Mouse (Mus musculus): ENCODE measurements around the gene Smtnl2. TPM values are rescaled to one million over a fixed set of nuclear protein-coding genes. Genes with fewer than 3 reads are reported as not detected.

Gene Smtnl2
- polyA plus RNA-seq (2012; rRNA removed), result 3.5 and 7.5 TPM in 2 replicates

DNA sequence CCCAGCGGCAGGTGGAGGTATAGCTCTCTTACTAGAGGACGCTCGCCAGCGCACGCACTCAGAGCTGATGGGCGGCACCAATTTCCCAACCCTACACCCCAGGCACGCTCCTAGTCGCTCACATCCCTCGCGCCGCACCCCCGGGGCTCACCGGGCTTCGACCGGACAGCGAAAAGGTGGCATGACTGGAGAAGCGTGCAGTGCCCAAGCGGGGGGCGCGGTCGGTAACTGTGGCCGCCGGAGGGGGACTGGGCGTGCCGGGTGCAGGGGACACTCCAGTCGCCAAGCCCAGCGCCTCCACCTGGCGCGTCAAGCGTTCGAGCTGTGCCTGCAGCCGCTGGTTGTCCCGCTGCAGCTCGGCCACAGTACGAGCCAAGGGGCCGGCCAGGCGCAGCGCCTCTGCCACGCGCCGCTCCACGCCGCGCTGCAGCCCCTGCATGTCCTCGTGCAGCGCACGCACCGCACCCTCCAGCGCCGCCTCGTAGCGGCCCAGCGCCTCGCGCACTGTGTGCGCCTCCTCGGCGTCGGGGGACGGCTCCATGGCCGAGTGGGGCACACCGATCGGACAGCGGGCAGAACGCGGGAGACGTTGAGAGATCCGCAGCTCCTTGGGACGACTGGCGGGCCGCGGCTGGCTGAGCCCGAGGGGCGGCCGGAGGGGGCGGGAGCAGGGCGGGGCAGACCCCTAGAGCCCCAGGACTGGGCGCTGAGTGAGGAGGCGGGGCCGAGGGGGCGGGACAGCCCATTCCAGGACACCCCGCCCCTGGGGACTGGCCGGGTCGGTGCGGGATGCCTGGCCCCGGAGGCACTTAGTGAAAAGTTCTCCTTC lies at the start of gene Smtnl2:
Gene Smtnl2, minus strand, starts transcription at position 621 of the 829 bp plus-strand sequence.

DNA sequence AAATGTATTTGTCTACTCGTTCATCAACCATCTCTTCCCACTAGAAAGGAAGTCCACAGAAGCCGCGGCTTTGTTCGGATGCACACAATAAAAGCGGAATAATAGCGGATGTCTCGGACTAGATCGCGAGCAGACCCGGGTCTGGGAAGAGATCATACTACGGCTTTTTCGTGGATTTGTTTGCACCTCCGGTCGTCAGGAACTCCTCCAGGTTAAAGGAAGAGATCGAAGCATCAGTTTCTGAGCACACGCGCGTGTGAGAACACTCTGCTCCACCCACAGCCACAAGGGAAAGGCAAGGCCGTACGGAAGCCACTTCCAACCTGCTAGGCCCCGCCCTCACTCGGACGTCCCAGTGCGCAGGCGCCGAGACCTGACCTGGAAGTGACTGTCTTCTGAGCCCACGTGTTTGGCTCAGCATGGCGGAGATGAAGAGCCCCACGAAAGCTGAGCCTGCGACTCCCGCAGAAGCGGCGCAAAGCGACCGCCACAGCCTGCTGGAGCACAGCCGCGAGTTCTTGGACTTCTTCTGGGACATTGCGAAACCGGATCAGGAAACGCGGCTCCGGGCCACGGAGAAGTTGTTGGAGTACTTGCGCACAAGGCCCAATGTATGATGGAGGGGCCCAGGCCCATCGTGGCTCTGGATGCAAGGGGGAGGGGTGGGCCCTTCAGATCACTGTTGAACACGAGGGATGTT lies 29.6 kb upstream of the Smtnl2 start, which contains the start of gene Mybbp1a:
Gene Mybbp1a, plus strand, starts transcription at position 391 of the 700 bp plus-strand sequence.

DNA sequence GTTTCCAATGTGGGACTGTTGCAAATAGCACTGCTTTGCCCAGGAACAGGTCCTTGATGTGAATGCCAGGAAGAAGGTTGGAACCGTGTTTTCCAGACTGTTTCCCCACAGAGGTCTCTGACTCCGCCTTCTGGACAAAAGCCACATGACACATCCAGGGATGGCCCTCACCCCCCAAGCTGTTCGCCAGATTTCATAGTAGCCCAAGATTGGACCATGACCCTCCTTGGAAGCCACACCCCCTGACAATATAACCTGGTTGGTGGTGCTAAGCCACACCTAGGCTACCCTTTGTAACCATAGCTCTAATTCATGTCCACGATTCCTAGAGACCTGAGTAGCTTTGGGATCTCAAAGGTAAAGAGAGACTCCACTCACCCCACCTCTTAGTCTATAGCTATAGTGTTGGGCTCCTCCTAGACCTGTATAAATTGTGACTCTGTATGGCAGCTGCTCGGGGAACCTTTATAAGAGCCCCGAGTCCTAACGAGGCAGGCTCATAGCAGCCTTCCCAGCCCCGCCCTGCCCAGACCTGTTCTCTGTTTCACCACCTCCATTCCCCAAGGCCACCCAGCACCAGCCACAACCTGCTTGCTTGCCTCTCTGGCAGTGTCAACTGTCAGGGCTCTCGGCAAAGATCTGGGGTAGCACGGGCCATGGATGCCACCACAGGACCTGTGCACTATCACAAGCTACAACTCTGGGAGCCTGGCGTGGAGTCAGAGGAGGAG lies 23.6 kb upstream of the Smtnl2 start, which contains the start of gene Ggt6:
Gene Ggt6, plus strand, starts transcription at position 564 of the 731 bp plus-strand sequence.

DNA sequence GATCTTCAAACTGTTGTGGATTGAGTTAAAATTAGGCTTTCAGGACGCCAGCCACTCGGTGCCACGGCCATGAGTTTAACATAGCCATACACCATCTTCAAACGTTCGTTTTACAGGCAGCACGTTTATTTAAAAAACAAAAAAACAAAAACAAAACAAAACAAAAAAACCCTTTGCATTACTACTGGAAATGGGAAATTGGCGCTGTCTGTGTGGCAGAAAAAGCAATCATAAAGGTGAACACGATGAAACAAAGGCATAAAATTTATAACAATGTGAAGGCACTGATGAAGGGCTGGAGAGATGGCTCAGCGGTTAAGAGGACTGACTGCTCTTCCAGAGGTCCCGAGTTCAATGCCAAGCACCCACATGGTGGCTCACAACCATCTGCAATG lies 49.2 kb downstream of the Smtnl2 start, which contains the start of gene Tekt1:
Gene Tekt1, minus strand, starts transcription at position 96 of the 395 bp plus-strand sequence.

Other genes with a start within 250 kb of the Smtnl2 start
- 3.6 and 7.3 TPM in 2 replicates for gene Gm43951, start 204.9 kb downstream of the Smtnl2 start, polyA plus RNA-seq (2012; rRNA removed)
- 24.9 and 27.5 TPM in 2 replicates for gene 4933427D14Rik, start 204.3 kb downstream of the Smtnl2 start, polyA plus RNA-seq (2012; rRNA removed)
- 114 and 155 TPM in 2 replicates for gene Txndc17, start 204.2 kb downstream of the Smtnl2 start, polyA plus RNA-seq (2012; rRNA removed)
- gene Med31, start 196.1 kb downstream of the Smtnl2 start, polyA plus RNA-seq (2012; rRNA removed), result 27.0 and 39.1 TPM in 2 replicates
- gene Slc13a5, start 144.5 kb downstream of the Smtnl2 start, polyA plus RNA-seq (2012; rRNA removed), result 0.37 and 0.44 TPM in 2 replicates
- 0.68 and 1.0 TPM in 2 replicates for gene Xaf1, start 110.1 kb downstream of the Smtnl2 start, polyA plus RNA-seq (2012; rRNA removed)
- gene Fbxo39, start 97.3 kb downstream of the Smtnl2 start, polyA plus RNA-seq (2012; rRNA removed), result not detected in 2 replicates
- 2.9 and 3.3 TPM in 2 replicates for gene Tekt1, start 49.3 kb downstream of the Smtnl2 start, polyA plus RNA-seq (2012; rRNA removed)
- gene Ggt6, start 23.8 kb upstream of the Smtnl2 start, polyA plus RNA-seq (2012; rRNA removed), result 0.10 TPM in 1 of 2 replicates, not detected in the other
- 125 and 196 TPM in 2 replicates for gene Mybbp1a, start 29.6 kb upstream of the Smtnl2 start, polyA plus RNA-seq (2012; rRNA removed)
- 13.6 and 16.1 TPM in 2 replicates for gene Spns2, start 78.2 kb upstream of the Smtnl2 start, polyA plus RNA-seq (2012; rRNA removed)
- gene Spns3, start 138.8 kb upstream of the Smtnl2 start, polyA plus RNA-seq (2012; rRNA removed), result 0.19 and 0.30 TPM in 2 replicates
- 33.5 and 46.3 TPM in 2 replicates for gene Ube2g1, start 195.6 kb upstream of the Smtnl2 start, polyA plus RNA-seq (2012; rRNA removed)

All from central nervous system, embryonic 11.5 days (tissue).